Mouse (Mus musculus) frontal cortex, postnatal 14 days (tissue): Measurements from ENCODE around the gene Arrdc2.

Experiments used
- DNase-seq, 2 experiments: peaks; one replicate each; pipeline ENCODE4 v3.0.0; 2022; ENCODE audit warnings: low spot score in 2 of 2

Gene Arrdc2

GRCm38 (mm10) chr8:70863956-70864711 is 24.6 kb upstream of the Arrdc2 start:
- no peak for DNase-seq

- no peak for DNase-seq
Observed at GRCm38 (mm10) chr8:70862824-70863641, 23.5 kb upstream of the Arrdc2 start, which contains the start of gene Kcnn1. Kcnn1 (minus strand) TSS chr8:70863258.

GRCm38 (mm10) chr8:70857516-70857915 is 18.0 kb upstream of the Arrdc2 start:
- no peak for DNase-seq

- DNase-seq: peak in 1 of 2 experiments; percentile 64
Observed at GRCm38 (mm10) chr8:70856541-70857197, 17.1 kb upstream of the Arrdc2 start.

GRCm38 (mm10) chr8:70856028-70856427 is 16.5 kb upstream of the Arrdc2 start:
- DNase-seq: no peak

- DNase-seq: no peak
Observed at GRCm38 (mm10) chr8:70853863-70854262, 14.3 kb upstream of the Arrdc2 start.

- no peak for DNase-seq
Observed at GRCm38 (mm10) chr8:70852595-70853231, 13.2 kb upstream of the Arrdc2 start.

GRCm38 (mm10) chr8:70851837-70852236 is 12.3 kb upstream of the Arrdc2 start:
- DNase-seq: no peak

- no peak for DNase-seq
Observed at GRCm38 (mm10) chr8:70850947-70851346, 11.4 kb upstream of the Arrdc2 start.

GRCm38 (mm10) chr8:70850132-70850845 is 10.8 kb upstream of the Arrdc2 start:
- DNase-seq: no peak

- DNase-seq: no peak
Observed at GRCm38 (mm10) chr8:70849333-70849990, 9.9 kb upstream of the Arrdc2 start.

GRCm38 (mm10) chr8:70846371-70847154 is 7.0 kb upstream of the Arrdc2 start:
- no peak for DNase-seq

- no peak for DNase-seq
Observed at GRCm38 (mm10) chr8:70845108-70845507, 5.6 kb upstream of the Arrdc2 start.

- peak in 1 of 2 experiments; percentile 84 for DNase-seq
Observed at GRCm38 (mm10) chr8:70844523-70844922, 5.0 kb upstream of the Arrdc2 start.

- DNase-seq: no peak
Observed at GRCm38 (mm10) chr8:70843941-70844340, 4.4 kb upstream of the Arrdc2 start.

- no peak for DNase-seq
Observed at GRCm38 (mm10) chr8:70843214-70843773, 3.8 kb upstream of the Arrdc2 start.

- no peak for DNase-seq
Observed at GRCm38 (mm10) chr8:70842484-70842883, 3.0 kb upstream of the Arrdc2 start.

GRCm38 (mm10) chr8:70841147-70842072 is 1.9 kb upstream of the Arrdc2 start:
- peak; percentile 79 to 94 for DNase-seq
